Mouse (Mus musculus): ENCODE measurements around the gene Clcn6.

Gene Clcn6

GRCm38 (mm10) chr4:148040933-148041610 is 2.5 kb upstream of the Clcn6 start:
- no peak for DNase-seq (ENCODE audit: low read depth in 2 of 2, low spot score in 2 of 2)

- DNase-seq (ENCODE audit: low read depth in 2 of 2, low spot score in 2 of 2), result no peak
These were observed 1.6 kb upstream of the Clcn6 start for GRCm38 (mm10) chr4:148040029-148040830.

- no peak for DNase-seq (ENCODE audit: low read depth in 2 of 2, low spot score in 2 of 2)
These were observed 820 bp upstream of the Clcn6 start for GRCm38 (mm10) chr4:148039254-148040028.

GRCm38 (mm10) chr4:148038079-148038599 is 482 bp downstream of the Clcn6 start:
- no peak for DNase-seq (ENCODE audit: low read depth in 2 of 2, low spot score in 2 of 2)

GRCm38 (mm10) chr4:148035440-148035839 is 3.2 kb downstream of the Clcn6 start:
- DNase-seq (ENCODE audit: low read depth in 2 of 2, low spot score in 2 of 2), result no peak

GRCm38 (mm10) chr4:148033858-148034410 is 4.7 kb downstream of the Clcn6 start:
- DNase-seq (ENCODE audit: low read depth in 2 of 2, low spot score in 2 of 2), result no peak

GRCm38 (mm10) chr4:148030506-148030905 is 8.1 kb downstream of the Clcn6 start:
- DNase-seq (ENCODE audit: low read depth in 2 of 2, low spot score in 2 of 2), result no peak

GRCm38 (mm10) chr4:148029297-148029696 is 9.3 kb downstream of the Clcn6 start:
- no peak for DNase-seq (ENCODE audit: low read depth in 2 of 2, low spot score in 2 of 2)

- DNase-seq (ENCODE audit: low read depth in 2 of 2, low spot score in 2 of 2), result no peak
These were observed 14.6 kb downstream of the Clcn6 start for GRCm38 (mm10) chr4:148024003-148024402.

GRCm38 (mm10) chr4:148018410-148018809 is 20.2 kb downstream of the Clcn6 start:
- no peak for DNase-seq (ENCODE audit: low read depth in 2 of 2, low spot score in 2 of 2)

- DNase-seq (ENCODE audit: low read depth in 2 of 2, low spot score in 2 of 2), result no peak
These were observed 21.6 kb downstream of the Clcn6 start for GRCm38 (mm10) chr4:148016981-148017380.

- DNase-seq (ENCODE audit: low read depth in 2 of 2, low spot score in 2 of 2), result no peak
These were observed 23.2 kb downstream of the Clcn6 start for GRCm38 (mm10) chr4:148015418-148015817.

- DNase-seq (ENCODE audit: low read depth in 2 of 2, low spot score in 2 of 2), result no peak
These were observed 26.4 kb downstream of the Clcn6 start for GRCm38 (mm10) chr4:148012216-148012615.

- no peak for DNase-seq (ENCODE audit: low read depth in 2 of 2, low spot score in 2 of 2)
These were observed 27.3 kb downstream of the Clcn6 start for GRCm38 (mm10) chr4:148011332-148011731.

- DNase-seq (ENCODE audit: low read depth in 2 of 2, low spot score in 2 of 2), result no peak
These were observed 29.0 kb downstream of the Clcn6 start for GRCm38 (mm10) chr4:148009641-148010040.

GRCm38 (mm10) chr4:148008412-148008811 is 30.2 kb downstream of the Clcn6 start:
- DNase-seq (ENCODE audit: low read depth in 2 of 2, low spot score in 2 of 2), result no peak

- no peak for DNase-seq (ENCODE audit: low read depth in 2 of 2, low spot score in 2 of 2)
These were observed 34.3 kb downstream of the Clcn6 start for GRCm38 (mm10) chr4:148004361-148004760.

- DNase-seq (ENCODE audit: low read depth in 2 of 2, low spot score in 2 of 2), result no peak
These were observed 36.8 kb downstream of the Clcn6 start for GRCm38 (mm10) chr4:148001866-148002265.

GRCm38 (mm10) chr4:148001013-148001789 is 37.4 kb downstream of the Clcn6 start:
- no peak for DNase-seq (ENCODE audit: low read depth in 2 of 2, low spot score in 2 of 2)

- DNase-seq (ENCODE audit: low read depth in 2 of 2, low spot score in 2 of 2), result no peak
These were observed 38.3 kb downstream of the Clcn6 start, which contains the start of gene Nppa for GRCm38 (mm10) chr4:148000202-148000772. Nppa (plus strand) TSS chr4:148000722.

All from CD8-positive naive resting alpha-beta T cell, adult 2 months (primary cell).